Comparison of ENCODE assay signal across 8 mouse cellular contexts in genomic region chrX:99130059-99130458, GRCm38 (mm10). TPM values are rescaled to one million over a fixed set of nuclear protein-coding genes. Genes with fewer than 3 reads are reported as not detected.
DNase-seq lines count a peak whose midpoint lies in the region; ATAC-seq and TF ChIP-seq lines count a peak whose summit lies in the region.

No protein-coding gene starts in this region.

- no peaks in the 10 kb centered on the region for H3K4me1 ChIP-seq in intestine, embryonic 14.5 days (replicated peaks; ENCODE audit: control insufficient read depth, insufficient read depth, low read length)
- H3K4me1 ChIP-seq in intestine, embryonic 16.5 days (ENCODE audit: control insufficient read depth, insufficient read depth, low read length), result no peaks in the 10 kb centered on the region
- no peaks in the 10 kb centered on the region for H3K4me1 ChIP-seq in CH12.LX (ENCODE audit: control insufficient read depth in 1 of 2, insufficient read depth in 2 of 2)
- H3K4me1 ChIP-seq in midbrain, embryonic 13.5 days (replicated peaks), result no peaks in the 10 kb centered on the region; the same call in 1 of the 2 replicates

- no peak overlapping the region for H3K9ac ChIP-seq in intestine, embryonic 14.5 days (ENCODE audit: low read length)
- H3K9ac ChIP-seq in intestine, embryonic 16.5 days (ENCODE audit: low read depth, low read length), result no peak overlapping the region
- H3K9ac ChIP-seq in CH12.LX (ENCODE audit: insufficient read depth, low read depth), result no peak overlapping the region
- no peak overlapping the region for H3K9ac ChIP-seq in midbrain, embryonic 13.5 days (replicated peaks)

- no peak for TF ChIP-seq EP300 in CH12.LX (IDR thresholded peaks at IDR 0.05; ENCODE audit: low read length)

- no peaks in the 10 kb centered on the region for H3K9me3 ChIP-seq in intestine, embryonic 14.5 days (ENCODE audit: control insufficient read depth, low read length)
- no peaks in the 10 kb centered on the region for H3K9me3 ChIP-seq in intestine, embryonic 16.5 days (ENCODE audit: control insufficient read depth, low read length)
- no peaks in the 10 kb centered on the region for H3K9me3 ChIP-seq in CH12.LX (replicated peaks; ENCODE audit: low read length)
- H3K9me3 ChIP-seq in midbrain, embryonic 13.5 days, result no peaks in the 10 kb centered on the region

- DNase-seq in intestine, embryonic 14.5 days (ENCODE audit: low spot score), result peak; percentile 88
- DNase-seq in CH12.LX (ENCODE audit: extremely low read depth), result peak; percentile 46
- peak; percentile 30 for DNase-seq in c-Kit-positive CD71-positive TER-119-positive erythroid progenitor cells, embryonic 14.5 days (ENCODE audit: low spot score)
- DNase-seq in gastrocnemius, adult 2 months, result peak; percentile 55
- peak; percentile 61 to 89 for DNase-seq in layer of hippocampus, postnatal 25 days (ENCODE audit: extremely low spot score in 1 of 2, low spot score in 1 of 2)
- DNase-seq in thymus, postnatal 0 days (ENCODE audit: low spot score), result peak; percentile 47

- no peak for TF ChIP-seq POLR2A in CH12.LX (IDR thresholded peaks at IDR 0.05; ENCODE audit: low read depth, low read length)

- no peak overlapping the region for H3K27ac ChIP-seq in intestine, embryonic 14.5 days (ENCODE audit: low read depth)
- no peak overlapping the region for H3K27ac ChIP-seq in intestine, embryonic 16.5 days (ENCODE audit: low read length)
- no peak overlapping the region for H3K27ac ChIP-seq in CH12.LX (ENCODE audit: insufficient read depth, low read depth)
- no peak overlapping the region for H3K27ac ChIP-seq in gastrocnemius, adult 2 months
- H3K27ac ChIP-seq in midbrain, embryonic 13.5 days, result no peak overlapping the region

- TF ChIP-seq CTCF in CH12.LX (conservative IDR thresholded peaks at IDR 0.05 in 1 of 2, IDR thresholded peaks at IDR 0.05 in 1 of 2; ENCODE audit: low read depth in 2 of 2, low read length in 2 of 2), result peak; percentile 38 to 71; a peak in 2 of 4 replicates
- peak; percentile 88 for TF ChIP-seq CTCF in gastrocnemius, adult 2 months (IDR thresholded peaks at IDR 0.05)

- in situ Hi-C loops in CH12.LX (cut with MboI; ENCODE audit: low pct_ligation_motif_present, low pct_unique_long_range_greater_than_20kb, low sequenced_read_pairs), result loop anchor here (10.0 to 25.0 kb wide), 3 partner anchors 282 to 457 kb away; no protein-coding TSS in a partner anchor

- H3K4me3 ChIP-seq in intestine, embryonic 14.5 days (ENCODE audit: low read depth, low read length), result no peak overlapping the region
- no peak overlapping the region for H3K4me3 ChIP-seq in intestine, embryonic 16.5 days (ENCODE audit: low read length)
- H3K4me3 ChIP-seq in CH12.LX (replicated peaks in 1 of 3; ENCODE audit: low read depth in 2 of 3, low read length in 2 of 3, poor library complexity in 1 of 3), result no peak overlapping the region
- H3K4me3 ChIP-seq in gastrocnemius, adult 2 months, result no peak overlapping the region
- H3K4me3 ChIP-seq in midbrain, embryonic 13.5 days (replicated peaks), result no peak overlapping the region

- intact Hi-C loops in gastrocnemius, adult 2 months (cut with DNase I), result loop anchor here (1.0 to 10.0 kb wide), 7 partner anchors 185 to 1352 kb away; no protein-coding TSS in a partner anchor

- no peak overlapping the region for H3K4me2 ChIP-seq in intestine, embryonic 14.5 days (ENCODE audit: low read length)
- H3K4me2 ChIP-seq in intestine, embryonic 16.5 days (ENCODE audit: low read depth, low read length), result no peak overlapping the region
- H3K4me2 ChIP-seq in CH12.LX (ENCODE audit: insufficient read depth, low read depth, poor library complexity, severe bottlenecking), result no peak overlapping the region
- H3K4me2 ChIP-seq in midbrain, embryonic 13.5 days (replicated peaks), result no peak overlapping the region

- WGBS in intestine, embryonic 14.5 days, result 37% methylated on average over 3 of the region's 3 CpGs
- WGBS in intestine, embryonic 16.5 days, result 28% methylated on average over 3 of the region's 3 CpGs
- 29% methylated on average over 3 of the region's 3 CpGs for WGBS in midbrain, embryonic 13.5 days

- dilution Hi-C loops in CH12.LX (cut with MboI; ENCODE audit: extremely low pct_ligation_motif_present, extremely low pct_unique_long_range_greater_than_20kb, low sequenced_read_pairs), result no loop called here

- no peak for ATAC-seq in intestine, embryonic 14.5 days (replicated peaks; ENCODE audit: low FRiP score, low TSS enrichment, low read depth)
- ATAC-seq in intestine, embryonic 16.5 days, result no peak
- peak; percentile 59; the same call in 1 of the 2 replicates for ATAC-seq in midbrain, embryonic 13.5 days

- peak; percentile 73 for TF ChIP-seq RAD21 in CH12.LX (IDR thresholded peaks at IDR 0.05; ENCODE audit: low read depth, low read length)

- no peaks in the 10 kb centered on the region for H3K79me2 ChIP-seq in CH12.LX (replicated peaks; ENCODE audit: control insufficient read depth, extremely low read depth, insufficient read depth, poor library complexity, severe bottlenecking)

- H3K36me3 ChIP-seq in intestine, embryonic 14.5 days (ENCODE audit: control insufficient read depth, insufficient read depth, low read length), result no peaks in the 10 kb centered on the region
- no peaks in the 10 kb centered on the region for H3K36me3 ChIP-seq in intestine, embryonic 16.5 days (ENCODE audit: control insufficient read depth, insufficient read depth, low read length)
- H3K36me3 ChIP-seq in CH12.LX (replicated peaks in 1 of 2; ENCODE audit: control insufficient read depth in 1 of 2, insufficient read depth in 1 of 2, low read length in 1 of 2), result no peaks in the 10 kb centered on the region
- H3K36me3 ChIP-seq in midbrain, embryonic 13.5 days, result no peaks in the 10 kb centered on the region

- H3K27me3 ChIP-seq in intestine, embryonic 14.5 days (replicated peaks; ENCODE audit: control insufficient read depth, insufficient read depth, low read length), result no peaks in the 10 kb centered on the region
- peaks cover 4% of the 10 kb centered on the region; the same call in 1 of the 2 replicates for H3K27me3 ChIP-seq in intestine, embryonic 16.5 days (replicated peaks; ENCODE audit: control insufficient read depth, insufficient read depth, low read length)
- no peaks in the 10 kb centered on the region for H3K27me3 ChIP-seq in CH12.LX (replicated peaks)
- peaks cover 47% of the 10 kb centered on the region for H3K27me3 ChIP-seq in midbrain, embryonic 13.5 days

TF ChIP-seq in CH12.LX, 34 proteins besides CTCF, POLR2A, EP300 and RAD21:
- TF ChIP-seq MAZ (IDR thresholded peaks at IDR 0.05; ENCODE audit: low read depth, low read length), result no peak
- no peak for TF ChIP-seq MYC (IDR thresholded peaks at IDR 0.05; ENCODE audit: low read depth, low read length)
- TF ChIP-seq CHD1 (IDR thresholded peaks at IDR 0.05; ENCODE audit: low read depth, low read length), result no peak
- TF ChIP-seq SMC3 (IDR thresholded peaks at IDR 0.05; ENCODE audit: low read depth, low read length), result peak; percentile 70

RNA-seq across cellular contexts. Expression of gene Efnb1, which starts 5.9 kb away (rescaled TPM):
- polyA plus RNA-seq in intestine, embryonic 14.5 days (2014; fragmentation: Nextera tagmentation; extraction: Ambion mirVana), result 24.5 and 26.9 TPM in 2 replicates
- polyA plus RNA-seq in intestine, embryonic 16.5 days (2015; fragmentation: Nextera tagmentation; extraction: Ambion mirVana), result 18.3 and 19.4 TPM in 2 replicates
- total RNA-seq in CH12.LX (2012; rRNA removed) (1.3 and 1.4 TPM in 2 replicates), CH12.LX (2014; rRNA removed) (1.2 and 1.4 TPM in 2 replicates)
- polyA plus RNA-seq in CH12.LX (2012; ENCODE audit: insufficient read length, low read depth), result 1.7 and 1.8 TPM in 2 replicates
- total RNA-seq in gastrocnemius, adult 2 months (2021), result 1 to 10 TPM; 5.8 to 9.8 TPM
- 10 to 100 TPM; 11.6 to 14.8 TPM for total RNA-seq in layer of hippocampus, postnatal 25 days (2021)
- polyA plus RNA-seq in midbrain, embryonic 13.5 days (2015; fragmentation: Nextera tagmentation; extraction: Ambion mirVana), result 24.1 and 36.5 TPM in 2 replicates
- polyA plus RNA-seq in thymus, postnatal 0 days (2015; fragmentation: Nextera tagmentation; extraction: Ambion mirVana), result 4.8 and 5.0 TPM in 2 replicates

Comparison
In these comparisons a context has a peak if more than half of its experiments do, and no peak if none do; other contexts are left out.
1. DNase-seq: peak in every context shown above with its lines; median percentile 88 in intestine, embryonic 14.5 days; 75 in layer of hippocampus, postnatal 25 days; 55 in gastrocnemius, adult 2 months; 47 in thymus, postnatal 0 days; 46 in CH12.LX; 30 in c-Kit-positive CD71-positive TER-119-positive erythroid progenitor cells, embryonic 14.5 days.